Mouse (Mus musculus) liver, embryonic 11.5 days (tissue): ENCODE data around the gene Rabl6. TPM values are rescaled to one million over a fixed set of nuclear protein-coding genes. Genes with fewer than 3 reads are reported as not detected.
"Not testable (repeated sequence)": the region's sequence is repeated elsewhere in the genome, so short reads cannot be mapped to it uniquely, and the experiment has no call there.

Experiments used
- ATAC-seq: fragments of 200-750 bp; cut with Nextera tagmentation; replicated peaks from 2 replicates; pipeline ENCODE4 v1.8.0; 2017; ENCODE audit warnings: moderate number of reproducible peaks, mild to moderate bottlenecking, moderate TSS enrichment, moderate library complexity; ENCODE audit not compliant: low FRiP score
- DNase-seq: peaks from one replicate; pipeline ENCODE4 v3.0.0-alpha.2; 2017; ENCODE audit warnings: low spot score
- H3K27ac ChIP-seq: fragments of 300-500 bp; sonication (generic); 2 replicates; pipeline ENCODE4 v1.5.1; 2014; ENCODE audit warnings: mild to moderate bottlenecking, low read depth, low read length, control low read depth
- H3K27me3 ChIP-seq: fragments of 300-500 bp; sonication (generic); replicated peaks from 2 replicates; pipeline ENCODE4 v1.6.1; 2014; ENCODE audit warnings: low read length, mixed read lengths; ENCODE audit not compliant: control insufficient read depth, insufficient read depth
- H3K36me3 ChIP-seq: fragments of 300-500 bp; sonication (generic); 2 replicates; pipeline ENCODE4 v1.6.1; 2014; ENCODE audit warnings: mild to moderate bottlenecking, low read length, moderate library complexity, mixed read lengths; ENCODE audit not compliant: control insufficient read depth, insufficient read depth
- H3K4me1 ChIP-seq: fragments of 300-500 bp; sonication (generic); replicated peaks from 2 replicates; pipeline ENCODE4 v1.6.1; 2014; ENCODE audit warnings: low read length, mixed read lengths; ENCODE audit not compliant: control insufficient read depth, insufficient read depth
- H3K4me2 ChIP-seq: fragments of 300-500 bp; sonication (generic); 2 replicates; pipeline ENCODE4 v1.6.1; 2014; ENCODE audit warnings: mild to moderate bottlenecking, control low read depth, moderate library complexity
- H3K4me3 ChIP-seq: fragments of 300-500 bp; sonication (generic); 2 replicates; pipeline ENCODE4 v1.5.1; 2014; ENCODE audit warnings: low read depth, low read length, control low read depth
- H3K9ac ChIP-seq: fragments of 300-500 bp; sonication (generic); 2 replicates; pipeline ENCODE4 v1.6.1; 2014; ENCODE audit warnings: low read depth, low read length, control low read depth
- H3K9me3 ChIP-seq: fragments of 300-500 bp; sonication (generic); 2 replicates; pipeline ENCODE4 v1.6.1; 2016; ENCODE audit warnings: low read length, inconsistent platforms, mixed read lengths; ENCODE audit not compliant: control insufficient read depth
- WGBS: fragments of 180-500 bp; shearing (Covaris S2); extraction: QIAGEN DNeasy Blood & Tissue Kit; methylation state at CpG from one replicate; pipeline ENCODE4 v1.1.7; 2014; 5-methylcytosine and 5-hydroxymethylcytosine counted together
- polyA plus RNA-seq: library from polyadenylated mRNA; unstranded; fragments of >200 nt; fragmentation: Nextera tagmentation; extraction: Ambion mirVana; gene quantifications from 2 replicates; pipeline ENCODE4 v1.2.1, GENCODE M21; 2014

Gene Rabl6
- polyA plus RNA-seq, 1 experiment from 2014 or later, result 67.7 TPM

DNA sequence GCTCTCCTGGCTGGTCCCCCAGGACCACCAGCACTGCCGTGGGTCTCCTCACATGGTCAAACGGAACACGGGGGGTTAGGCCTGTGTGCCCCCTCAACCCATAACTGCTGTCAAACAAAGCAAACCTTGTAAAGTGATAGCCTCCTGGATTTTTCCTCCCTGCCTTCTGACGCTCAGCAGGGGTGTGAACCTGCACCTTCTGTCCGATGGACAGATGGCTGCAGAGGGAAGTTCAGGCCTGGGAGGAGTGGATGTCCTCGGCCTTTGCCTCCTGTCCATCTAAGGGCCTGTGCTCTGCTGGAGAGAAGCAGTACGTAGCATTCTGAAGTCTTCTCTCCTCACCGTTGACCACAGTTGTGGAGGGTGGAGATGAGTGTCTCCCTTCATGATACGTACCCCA lies 46.4 kb downstream of the Rabl6 start:
- DNase-seq, result no peak
- ATAC-seq, result no peak
- 83% methylated on average over 9 of the region's 9 CpGs for WGBS
- no peaks in the 10 kb centered on the region for H3K9me3 ChIP-seq
- no peak overlapping the region for H3K4me2 ChIP-seq
- no peak overlapping the region for H3K27ac ChIP-seq
- H3K9ac ChIP-seq, result no peak overlapping the region
- H3K36me3 ChIP-seq, result peaks cover 40% of the 10 kb centered on the region
- no peaks in the 10 kb centered on the region for H3K27me3 ChIP-seq
- H3K4me3 ChIP-seq, result no peak overlapping the region
- peaks cover 14% of the 10 kb centered on the region for H3K4me1 ChIP-seq

DNA sequence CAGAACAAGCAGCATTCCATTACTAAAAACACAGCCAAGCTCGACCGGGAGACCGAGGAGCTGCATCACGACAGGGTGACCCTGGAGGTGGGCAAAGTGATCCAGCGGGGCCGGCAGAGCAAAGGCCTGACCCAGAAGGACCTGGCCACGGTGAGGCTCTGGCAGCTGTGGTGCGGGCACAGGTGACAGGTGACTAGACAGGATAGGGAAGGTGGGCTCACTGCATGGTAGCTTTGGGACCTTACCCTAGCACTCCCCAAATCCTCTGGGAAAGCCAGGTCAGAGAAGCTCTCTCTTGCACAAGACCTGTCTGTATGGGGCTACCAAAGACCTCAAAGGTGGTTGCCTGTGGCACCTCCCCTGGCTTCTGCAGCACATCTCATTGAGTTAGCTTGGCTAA lies 47.8 kb downstream of the Rabl6 start:
- Histone ChIP-seq H3K27me3 (no peaks in the 10 kb centered on the region), H3K4me3 (no peak overlapping the region), H3K4me2 (no peak overlapping the region), H3K36me3 (peaks cover 40% of the 10 kb centered on the region), H3K9ac (no peak overlapping the region), H3K27ac (no peak overlapping the region), H3K4me1 (peaks cover 17% of the 10 kb centered on the region), H3K9me3 (no peaks in the 10 kb centered on the region)
- DNase-seq (no peak), ATAC-seq (no peak)
- WGBS, result 92% methylated on average over 8 of the region's 8 CpGs

DNA sequence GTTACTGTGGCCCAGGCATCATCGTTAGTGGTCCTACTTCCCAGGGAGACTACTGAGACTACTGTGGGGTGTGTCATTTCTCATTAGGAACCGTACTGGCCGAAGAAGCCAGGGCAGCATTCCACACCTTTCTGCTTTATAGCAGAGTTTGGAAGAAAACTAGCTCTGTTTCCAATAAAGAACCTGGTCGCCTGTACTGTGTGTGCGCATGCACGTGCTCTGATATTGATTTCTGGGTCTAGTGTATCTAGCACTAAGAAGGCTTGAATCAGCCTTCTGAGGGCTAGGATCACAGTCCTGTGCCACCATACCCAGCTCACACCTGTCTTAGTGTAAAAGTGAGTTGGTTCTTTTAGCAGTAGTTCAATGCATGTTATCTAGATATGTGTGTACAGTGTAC lies 49.5 kb downstream of the Rabl6 start:
- H3K27ac ChIP-seq, result no peak overlapping the region

DNA sequence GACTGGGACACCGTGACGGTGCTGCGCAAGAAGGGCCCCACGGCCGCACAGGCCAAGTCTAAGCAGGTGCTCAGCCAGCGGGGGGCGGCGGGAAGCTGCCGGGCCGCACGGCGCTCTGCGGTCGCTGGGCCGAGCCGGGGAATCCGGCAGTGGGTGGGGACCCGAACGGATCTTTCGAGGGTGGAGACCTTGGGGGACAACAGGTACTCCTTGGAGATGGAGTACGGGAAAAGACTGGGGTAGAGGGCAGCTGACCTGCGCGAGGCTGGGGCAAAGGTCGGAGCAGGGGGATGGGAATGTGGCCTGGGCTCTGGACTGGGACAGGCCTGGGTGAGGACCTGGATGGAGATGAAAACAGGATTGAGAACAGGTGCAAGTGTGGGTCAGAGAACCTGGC lies 50.4 kb downstream of the Rabl6 start:
- Histone ChIP-seq H3K27me3 (no peaks in the 10 kb centered on the region), H3K27ac (peak overlapping the region; percentile 44), H3K4me3 (peak overlapping the region; percentile 74), H3K9ac (peak overlapping the region; percentile 73), H3K36me3 (peaks cover 23% of the 10 kb centered on the region), H3K4me2 (peak overlapping the region; percentile 95), H3K4me1 (peaks cover 17% of the 10 kb centered on the region), H3K9me3 (no peaks in the 10 kb centered on the region)
- WGBS, result under 1% methylated on average over 24 of the region's 24 CpGs
- DNase-seq, result no peak
- ATAC-seq, result peak; percentile 52

More for the DNA sequence above, 49.5 kb downstream of the Rabl6 start:
- peak overlapping the region; percentile 74 for H3K4me3 ChIP-seq
- H3K4me1 ChIP-seq, result peaks cover 17% of the 10 kb centered on the region
- no peaks in the 10 kb centered on the region for H3K27me3 ChIP-seq
- H3K4me2 ChIP-seq, result peak overlapping the region; percentile 95
- ATAC-seq (no peak), DNase-seq (no peak)
- no peaks in the 10 kb centered on the region for H3K9me3 ChIP-seq
- WGBS, result 72% methylated on average over 6 of the region's 6 CpGs
- H3K9ac ChIP-seq, result peak overlapping the region; percentile 73
- H3K36me3 ChIP-seq, result peaks cover 29% of the 10 kb centered on the region

DNA sequence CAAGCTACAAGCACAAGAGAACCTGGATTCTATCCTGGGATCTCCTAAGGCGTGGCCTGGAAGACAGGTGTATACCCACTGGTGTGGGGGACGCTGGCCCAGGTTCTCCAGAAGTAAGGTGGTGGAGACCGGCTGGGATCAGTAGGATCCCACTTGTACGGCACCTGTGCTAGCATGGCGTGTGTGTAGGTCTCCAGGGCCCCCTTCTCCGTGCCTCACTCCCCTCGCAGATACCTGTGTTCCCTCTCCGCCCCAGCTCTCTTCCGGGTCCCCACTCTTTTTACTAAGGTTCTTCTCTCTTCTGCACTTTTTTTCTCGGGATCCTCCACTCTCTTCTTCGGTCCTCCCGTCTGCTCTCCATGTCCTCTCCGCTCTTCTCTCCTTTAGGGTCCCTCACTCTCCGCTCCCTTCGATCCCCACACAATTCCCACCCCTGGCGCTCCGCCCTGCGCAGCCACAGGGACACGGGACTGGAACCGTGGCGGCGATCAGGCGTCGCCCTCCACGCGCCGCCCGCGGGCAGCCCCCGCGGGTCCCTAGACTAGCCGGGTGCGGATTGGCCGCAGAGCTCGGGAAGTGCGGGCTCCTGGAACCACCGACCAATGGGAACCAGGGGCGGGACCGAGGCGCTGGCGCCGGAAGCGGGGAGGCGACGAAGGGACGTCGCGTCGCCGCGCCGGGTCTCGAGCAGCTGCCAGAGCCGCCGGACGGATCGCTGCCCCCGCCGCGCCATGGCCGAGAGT lies 50.9 kb downstream of the Rabl6 start, which contains the start of gene Edf1:
TSS of gene Edf1 (plus strand) at position 627 of the 743 bp plus-strand sequence.
- Histone ChIP-seq H3K27ac (peak within 1 kb of the TSS; percentile 65), H3K9ac (peak within 1 kb of the TSS; percentile 86), H3K9me3 (no peaks in the 10 kb centered on the region), H3K4me1 (peaks cover 17% of the 10 kb centered on the region), H3K36me3 (peaks cover 19% of the 10 kb centered on the region), H3K27me3 (no peaks in the 10 kb centered on the region), H3K4me2 (peak within 1 kb of the TSS; percentile 95), H3K4me3 (peak within 1 kb of the TSS; percentile 74)
- ATAC-seq (peak; percentile 98), DNase-seq (peak; percentile 92)
- WGBS, result under 1% methylated on average over 61 of the region's 61 CpGs

DNA sequence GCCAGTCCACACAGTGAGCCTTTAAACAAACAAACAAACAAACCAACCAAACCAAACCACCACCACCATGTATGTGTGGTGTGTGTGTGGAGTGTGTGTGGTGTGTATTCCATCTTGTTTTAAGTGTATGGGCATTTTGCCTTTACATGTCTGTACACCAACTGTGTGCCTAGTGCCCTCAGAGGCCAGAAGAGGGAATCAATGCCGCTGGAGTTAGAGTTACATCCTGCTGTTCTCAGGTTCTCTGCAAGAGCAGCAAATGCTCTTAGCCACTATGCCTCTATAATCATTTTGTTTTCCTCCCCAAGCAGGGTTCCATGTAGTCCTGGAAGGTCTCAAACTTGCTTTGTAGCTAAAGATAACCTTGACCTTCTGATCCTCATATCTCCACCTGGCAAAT lies 52.0 kb downstream of the Rabl6 start:
- H3K36me3 ChIP-seq, result peaks cover 10% of the 10 kb centered on the region
- DNase-seq (no peak), ATAC-seq (no peak)
- no peak overlapping the region for H3K27ac ChIP-seq
- H3K4me2 ChIP-seq, result no peak overlapping the region; the same call in 1 of the 2 replicates
- H3K4me3 ChIP-seq, result no peak overlapping the region
- H3K4me1 ChIP-seq, result peaks cover 17% of the 10 kb centered on the region
- WGBS, result 52% methylated on average over 1 of the region's 1 CpGs
- no peaks in the 10 kb centered on the region for H3K9me3 ChIP-seq
- H3K9ac ChIP-seq, result no peak overlapping the region
- H3K27me3 ChIP-seq, result no peaks in the 10 kb centered on the region

DNA sequence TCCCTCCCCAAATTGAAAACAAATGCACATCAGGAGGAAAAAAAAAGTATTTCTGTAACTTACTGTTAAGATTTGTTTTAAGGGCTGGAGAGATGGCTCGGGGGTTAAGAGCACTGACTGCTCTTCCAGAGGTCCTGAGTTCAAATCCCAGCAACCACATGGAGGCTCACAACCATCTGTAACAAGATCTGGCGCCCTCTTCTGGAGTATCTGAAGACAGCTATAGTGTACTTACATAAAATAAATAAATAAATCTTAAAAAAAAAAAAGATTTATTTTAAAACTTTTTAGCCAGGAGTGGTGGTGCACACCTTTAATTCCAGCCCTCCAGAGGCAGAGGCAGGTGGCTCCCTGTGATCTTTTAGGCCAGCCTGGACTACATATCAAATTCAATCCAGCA lies 52.8 kb downstream of the Rabl6 start:
- H3K27me3 ChIP-seq, H3K4me3 ChIP-seq, H3K36me3 ChIP-seq, ATAC-seq, H3K9ac ChIP-seq, DNase-seq, H3K27ac ChIP-seq, H3K9me3 ChIP-seq, H3K4me2 ChIP-seq: not testable (repeated sequence)
- 50% methylated on average over 2 of the region's 2 CpGs for whole genome bisulfite sequencing
- H3K4me1 ChIP-seq, result peaks cover 17% of the 10 kb centered on the region

DNA sequence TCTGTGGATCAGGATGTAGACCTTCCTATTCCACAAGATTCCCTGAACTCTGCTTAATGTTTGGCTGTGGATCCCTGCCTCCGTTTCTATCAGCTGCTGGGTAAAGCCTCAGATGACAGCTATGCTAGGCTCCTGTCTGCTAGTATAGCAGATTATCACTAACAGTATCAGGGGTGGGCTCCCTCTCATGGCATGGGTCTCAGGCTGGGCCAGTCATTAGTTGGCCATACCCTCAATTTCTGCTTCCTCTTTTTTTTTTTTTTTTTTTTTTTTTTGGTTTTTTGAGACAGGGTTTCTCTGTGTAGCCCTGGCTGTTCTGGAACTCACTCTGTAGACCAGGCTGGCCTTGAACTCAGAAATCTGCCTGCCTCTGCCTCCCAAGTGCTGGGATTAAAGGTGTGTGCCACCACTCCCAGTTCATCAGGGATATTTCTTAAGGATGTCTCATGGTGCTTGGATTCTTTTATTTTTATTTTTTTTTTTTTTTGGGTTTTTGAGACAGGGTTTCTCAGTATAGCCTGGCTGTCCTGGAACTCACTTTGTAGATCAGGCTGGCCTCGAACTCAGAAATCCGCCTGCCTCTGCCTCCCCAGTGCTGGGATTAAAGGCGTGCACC lies 55.0 kb downstream of the Rabl6 start:
- not testable (repeated sequence) for H3K4me1 ChIP-seq, H3K27ac ChIP-seq, ATAC-seq, H3K36me3 ChIP-seq, DNase-seq, H3K27me3 ChIP-seq, H3K9ac ChIP-seq, H3K4me3 ChIP-seq, H3K4me2 ChIP-seq, H3K9me3 ChIP-seq
- WGBS, result 79% methylated on average over 4 of the region's 4 CpGs

DNA sequence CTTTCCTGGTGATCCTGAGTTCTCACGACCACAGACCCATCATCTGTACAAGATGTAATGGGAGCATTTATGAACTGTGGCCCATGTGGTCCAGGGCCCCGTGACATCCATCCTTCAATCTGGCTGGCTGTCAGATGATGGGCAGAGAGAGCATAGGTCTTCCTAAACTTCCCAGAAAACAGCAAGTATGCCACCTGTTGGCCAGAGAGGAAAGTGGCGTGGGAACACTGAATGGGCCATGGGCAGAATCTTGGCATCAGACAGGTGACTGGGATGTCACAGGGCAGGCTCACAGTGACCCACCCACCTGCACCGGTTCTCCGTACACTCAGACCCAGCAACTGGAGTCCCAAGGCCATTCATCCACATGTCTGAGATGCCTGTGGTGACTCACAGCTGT lies 57.1 kb downstream of the Rabl6 start:
- Histone ChIP-seq H3K4me2 (no peak overlapping the region), H3K27me3 (no peaks in the 10 kb centered on the region), H3K9ac (no peak overlapping the region), H3K9me3 (no peaks in the 10 kb centered on the region), H3K4me1 (no peaks in the 10 kb centered on the region; the same call in 1 of the 2 replicates), H3K27ac (no peak overlapping the region), H3K4me3 (no peak overlapping the region), H3K36me3 (no peaks in the 10 kb centered on the region)
- DNase-seq, result no peak
- ATAC-seq, result no peak
- 30% methylated on average over 5 of the region's 5 CpGs for WGBS
